Comparison of ENCODE assay signal across 8 mouse cellular contexts in genomic region chr5:74531630-74532280, GRCm38 (mm10). TPM values are rescaled to one million over a fixed set of nuclear protein-coding genes. Genes with fewer than 3 reads are reported as not detected.
DNase-seq lines count a peak whose midpoint lies in the region; ATAC-seq and TF ChIP-seq lines count a peak whose summit lies in the region.

Gene Scfd2 (minus strand): TSS chr5:74531759.

- peak; percentile 94 to 95 for ATAC-seq in hematopoietic stem cell, adult 5-6 weeks (replicated peaks in 1 of 2; ENCODE audit: insufficient read depth in 1 of 2, low FRiP score in 2 of 2, low TSS enrichment in 1 of 2, low read depth in 1 of 2, poor library complexity in 2 of 2, severe bottlenecking in 2 of 2)
- peak; percentile 89 for ATAC-seq in lung, embryonic 16.5 days (ENCODE audit: low read depth)

- WGBS in cerebellum, adult 2 months = 6% methylated on average over 35 of the region's 35 CpGs
- WGBS in lung, embryonic 16.5 days = 5% methylated on average over 35 of the region's 35 CpGs

- peak in 1 of 2 experiments; percentile 95; a peak in 2 of 4 replicates for TF ChIP-seq POLR2A in MEL (IDR thresholded peaks at IDR 0.05; ENCODE audit: control insufficient read depth in 1 of 2, insufficient read depth in 1 of 2, low read depth in 1 of 2, low read length in 2 of 2, poor library complexity in 1 of 2)
- TF ChIP-seq POLR2A in cerebellum, adult 2 months (IDR thresholded peaks at IDR 0.05; ENCODE audit: borderline replicate concordance, insufficient read depth, low read length) = peak; percentile 61; the same call in 1 of the 2 replicates

- peak within 1 kb of the TSS; percentile 85 for H3K9ac ChIP-seq in MEL (ENCODE audit: control insufficient read depth, low read depth, low read length, poor library complexity, severe bottlenecking)
- peak within 1 kb of the TSS; percentile 67 for H3K9ac ChIP-seq in lung, embryonic 16.5 days (ENCODE audit: low read length)

- peak within 1 kb of the TSS; percentile 71 to 90 for H3K4me3 ChIP-seq in MEL (ENCODE audit: control insufficient read depth in 1 of 2, insufficient read depth in 1 of 2, low read depth in 2 of 2, low read length in 2 of 2)
- H3K4me3 ChIP-seq in cerebellum, adult 2 months (replicated peaks; ENCODE audit: insufficient read depth, low read depth, low read length) = peak within 1 kb of the TSS; percentile 89
- H3K4me3 ChIP-seq in lung, embryonic 16.5 days (ENCODE audit: low read length) = peak within 1 kb of the TSS; percentile 98

- peak; percentile 98 for DNase-seq in MEL (ENCODE audit: low read depth, low spot score)
- DNase-seq in cerebellum, adult 2 months = peak; percentile 96
- DNase-seq in forelimb bud, embryonic 11.5 days (ENCODE audit: low read depth, low spot score) = peak; percentile 94
- peak; percentile 90 for DNase-seq in layer of hippocampus, adult 9-10 months (ENCODE audit: low spot score)
- DNase-seq in ovary, postnatal 10 days (ENCODE audit: low spot score) = peak; percentile 95
- DNase-seq in thymus, postnatal 10 days (ENCODE audit: low spot score in 2 of 2) = peak; percentile 91 to 95

- peaks cover 39% of the 10 kb centered on the region for H3K79me2 ChIP-seq in MEL (ENCODE audit: control insufficient read depth, insufficient read depth, low read length, poor library complexity)

- H3K9me3 ChIP-seq in MEL (replicated peaks; ENCODE audit: insufficient read depth, low read length) = no peaks in the 10 kb centered on the region
- H3K9me3 ChIP-seq in lung, embryonic 16.5 days (ENCODE audit: control insufficient read depth, low read length) = no peaks in the 10 kb centered on the region

- H3K4me1 ChIP-seq in MEL (ENCODE audit: control insufficient read depth in 1 of 2, insufficient read depth in 2 of 2, low read length in 2 of 2) = peaks cover 29 to 41% of the 10 kb centered on the region in 2 experiments; a peak in 3 of 4 replicates
- peaks cover 3% of the 10 kb centered on the region for H3K4me1 ChIP-seq in cerebellum, adult 2 months (ENCODE audit: control insufficient read depth, insufficient read depth, low read length)
- H3K4me1 ChIP-seq in lung, embryonic 16.5 days (replicated peaks; ENCODE audit: control insufficient read depth, insufficient read depth, low read length) = peaks cover 17% of the 10 kb centered on the region

- H3K27me3 ChIP-seq in MEL (ENCODE audit: control insufficient read depth in 1 of 2, insufficient read depth in 2 of 2, low read length in 2 of 2) = no peaks in the 10 kb centered on the region
- no peaks in the 10 kb centered on the region for H3K27me3 ChIP-seq in cerebellum, adult 2 months (ENCODE audit: control insufficient read depth, insufficient read depth, low read length)
- H3K27me3 ChIP-seq in lung, embryonic 16.5 days (ENCODE audit: control insufficient read depth, insufficient read depth, low read depth, low read length) = no peaks in the 10 kb centered on the region

- no peak for TF ChIP-seq RAD21 in MEL (IDR thresholded peaks at IDR 0.05; ENCODE audit: low read depth, low read length)

- peak in 1 of 2 experiments; percentile 9; a peak in 1 of 4 replicates for TF ChIP-seq EP300 in MEL (IDR thresholded peaks at IDR 0.05; ENCODE audit: low read depth in 1 of 2, low read length in 2 of 2)

- H3K27ac ChIP-seq in MEL (ENCODE audit: control insufficient read depth, low read depth, low read length) = peak within 1 kb of the TSS; percentile 92
- no peak within 1 kb of the TSS for H3K27ac ChIP-seq in cerebellum, adult 2 months (ENCODE audit: insufficient read depth, low read length)
- peak within 1 kb of the TSS; percentile 83 for H3K27ac ChIP-seq in lung, embryonic 16.5 days (ENCODE audit: low read length)

- no peak for TF ChIP-seq CTCF in MEL (IDR thresholded peaks at IDR 0.05 in 2 of 3, conservative IDR thresholded peaks at IDR 0.05 in 1 of 3; ENCODE audit: control insufficient read depth in 1 of 3, insufficient read depth in 1 of 3, low read depth in 2 of 3, low read length in 3 of 3, poor library complexity in 1 of 3, severe bottlenecking in 1 of 3)
- no peak for TF ChIP-seq CTCF in cerebellum, adult 2 months (IDR thresholded peaks at IDR 0.05; ENCODE audit: borderline replicate concordance, insufficient read depth, low read depth, low read length)

- H3K4me2 ChIP-seq in lung, embryonic 16.5 days (ENCODE audit: low read depth, low read length) = peak within 1 kb of the TSS; percentile 86

- H3K36me3 ChIP-seq in MEL (ENCODE audit: control insufficient read depth in 1 of 2, insufficient read depth in 2 of 2, low read length in 2 of 2) = peaks cover 0 to 45% of the 10 kb centered on the region in 2 experiments; a peak in 2 of 4 replicates
- H3K36me3 ChIP-seq in lung, embryonic 16.5 days (ENCODE audit: control insufficient read depth, insufficient read depth, low read length) = no peaks in the 10 kb centered on the region

TF ChIP-seq in MEL, 35 proteins besides CTCF, POLR2A, EP300 and RAD21:
- peak; percentile 30; the same call in 1 of the 2 replicates for TF ChIP-seq GATA1 (IDR thresholded peaks at IDR 0.05; ENCODE audit: low read depth, low read length)
- TF ChIP-seq POLR2AphosphoS2 (IDR thresholded peaks at IDR 0.05; ENCODE audit: low read length) = peak; percentile 93
- TF ChIP-seq ZKSCAN1 (IDR thresholded peaks at IDR 0.05; ENCODE audit: low read depth, low read length) = no peak
- TF ChIP-seq RCOR1 (IDR thresholded peaks at IDR 0.05; ENCODE audit: low read depth, low read length) = no peak
- peak; percentile 99 for TF ChIP-seq MAX (IDR thresholded peaks at IDR 0.05; ENCODE audit: low read length)
- TF ChIP-seq SIN3A (IDR thresholded peaks at IDR 0.05; ENCODE audit: low read length) = peak; percentile 100
- peak; percentile 71 for TF ChIP-seq ZMIZ1 (IDR thresholded peaks at IDR 0.05; ENCODE audit: low read depth, low read length)
- peak; percentile 92 for TF ChIP-seq CHD1 (IDR thresholded peaks at IDR 0.05; ENCODE audit: low read depth, low read length)
- TF ChIP-seq GABPA (IDR thresholded peaks at IDR 0.05; ENCODE audit: low read depth, low read length) = no peak
- no peak for TF ChIP-seq UBTF (IDR thresholded peaks at IDR 0.05; ENCODE audit: borderline replicate concordance, insufficient read depth, low read depth, low read length)
- peak; percentile 89 for TF ChIP-seq HCFC1 (IDR thresholded peaks at IDR 0.05; ENCODE audit: low read depth, low read length)
- TF ChIP-seq BHLHE40 (IDR thresholded peaks at IDR 0.05; ENCODE audit: borderline replicate concordance, low read depth, low read length) = no peak
- TF ChIP-seq SMC3 (IDR thresholded peaks at IDR 0.05; ENCODE audit: low read depth, low read length) = no peak
- peak; percentile 85 for TF ChIP-seq USF1 (IDR thresholded peaks at IDR 0.05; ENCODE audit: low read depth, low read length)
- 0 out of 2 replicates have a peak, but pooled peaks have one; percentile 26 for TF ChIP-seq NRF1 (IDR thresholded peaks at IDR 0.05; ENCODE audit: insufficient read depth, low read depth, low read length, poor library complexity, severe bottlenecking)
- TF ChIP-seq E2F4 (IDR thresholded peaks at IDR 0.05; ENCODE audit: borderline replicate concordance, low read depth, low read length) = peak; percentile 87; the same call in 1 of the 2 replicates
- peak; percentile 61 for TF ChIP-seq TCF12 (IDR thresholded peaks at IDR 0.05; ENCODE audit: low read depth, low read length)
- TF ChIP-seq MYB (IDR thresholded peaks at IDR 0.05; ENCODE audit: low read depth, low read length) = no peak
- peak; percentile 97 for TF ChIP-seq ELF1 (IDR thresholded peaks at IDR 0.05; ENCODE audit: low read depth, low read length)
- peak; percentile 93 for TF ChIP-seq NELFE (IDR thresholded peaks at IDR 0.05; ENCODE audit: low read depth, low read length)
- TF ChIP-seq ETS1 (IDR thresholded peaks at IDR 0.05; ENCODE audit: low read depth, low read length) = peak; percentile 44
- no peak; the same call in 1 of the 2 replicates for TF ChIP-seq KAT2A (conservative IDR thresholded peaks at IDR 0.05; ENCODE audit: low read depth, low read length)
- peak; percentile 100 for TF ChIP-seq MXI1 (IDR thresholded peaks at IDR 0.05; ENCODE audit: low read depth, low read length)
- TF ChIP-seq MYC (IDR thresholded peaks at IDR 0.05; ENCODE audit: low read depth, low read length) = peak; percentile 80; the same call in 1 of the 2 replicates
- TF ChIP-seq ZC3H11A (IDR thresholded peaks at IDR 0.05; ENCODE audit: low read depth, low read length) = no peak
- TF ChIP-seq TBP (IDR thresholded peaks at IDR 0.05; ENCODE audit: low read depth, low read length) = peak; percentile 76

RNA-seq across cellular contexts. Expression of gene Scfd2, which starts in this region (rescaled TPM):
- total RNA-seq in MEL (2012; rRNA removed) = 18.8 and 19.3 TPM in 2 replicates
- 10 to 100 TPM in 1 of 2 experiments, not detected in 1; 20.3 TPM for polyA plus RNA-seq in MEL (2012; ENCODE audit: insufficient read depth in 1 of 2, insufficient read length in 2 of 2, low read depth in 1 of 2, low replicate concordance in 2 of 2, missing spikeins in 1 of 2)
- polyA plus RNA-seq in cerebellum, adult 2 months (2012; rRNA removed) = 17.7 and 18.3 TPM in 2 replicates
- 11.6 and 18.9 TPM in 2 replicates for total RNA-seq in hematopoietic stem cell, adult 5-6 weeks (2017)
- polyA plus RNA-seq in lung, embryonic 16.5 days (2015; fragmentation: Nextera tagmentation; extraction: Ambion mirVana) = 19.1 and 19.2 TPM in 2 replicates
